ENCODE assay signal across 12 mouse cellular contexts in the genomic region with DNA sequence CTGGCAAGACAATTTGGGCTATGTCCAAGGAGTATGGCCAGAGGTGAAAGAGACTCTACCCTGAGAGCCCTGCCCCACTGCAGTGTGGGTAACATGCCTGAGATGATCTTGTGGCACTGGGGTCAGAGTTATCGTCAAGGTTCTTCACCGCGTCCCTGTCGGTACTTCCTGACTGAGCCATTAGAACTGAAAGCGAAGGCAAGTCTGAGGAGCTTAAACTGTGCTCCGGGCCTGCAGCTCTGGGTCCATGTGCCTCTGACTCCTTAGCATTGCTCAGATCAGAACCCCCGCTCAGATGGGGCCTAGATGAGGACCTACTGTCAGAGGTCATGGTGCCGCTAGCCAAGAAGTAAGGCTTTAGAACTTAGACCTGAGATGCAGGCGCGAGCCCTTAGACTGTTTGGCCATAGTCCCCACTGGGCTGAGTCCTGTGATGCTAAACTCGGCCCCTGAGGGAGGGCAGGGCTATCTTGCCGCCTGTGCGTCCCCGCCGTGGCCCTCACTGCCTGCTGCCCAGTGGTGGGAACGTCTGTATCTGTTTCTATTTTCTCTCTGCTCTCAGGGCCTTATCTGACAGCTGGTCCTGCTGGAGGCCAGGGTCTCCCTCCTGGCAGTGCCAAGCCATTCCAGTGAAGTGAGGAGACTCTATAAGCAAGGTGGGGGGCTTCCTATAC. TPM values are rescaled to one million over a fixed set of nuclear protein-coding genes. Genes with fewer than 3 reads are reported as not detected.
DNase-seq lines count a peak whose midpoint lies in the region; ATAC-seq and TF ChIP-seq lines count a peak whose summit lies in the region.
"Had no signal": no experiment of that assay in that cellular context is flagged by ENCODE, and none has a peak within 500 bp of the region (broad histone marks: within the 10 kb centered on the region; RNA-seq: fewer than 3 reads in every experiment).

No protein-coding gene starts in this region.

- no peaks in the 10 kb centered on the region for H3K9me3 ChIP-seq in heart, embryonic 15.5 days (replicated peaks)
- no peaks in the 10 kb centered on the region for H3K9me3 ChIP-seq in forebrain, embryonic 16.5 days (ENCODE audit: control insufficient read depth, low read length)
- H3K9me3 ChIP-seq: neural tube, embryonic 12.5 days had no signal

- 0 out of 2 replicates have a peak overlapping the region, but pooled peaks have one; percentile 26 for H3K27ac ChIP-seq in spleen, adult 2 months (ENCODE audit: insufficient read depth, low read length)
- peak overlapping the region; percentile 96 for H3K27ac ChIP-seq in heart, embryonic 15.5 days
- no peak overlapping the region for H3K27ac ChIP-seq in forebrain, embryonic 16.5 days (ENCODE audit: low read length)
- H3K27ac ChIP-seq: macrophage; neural tube, embryonic 12.5 days had no signal

- peak overlapping the region; percentile 44 for H3K4me2 ChIP-seq in heart, embryonic 15.5 days
- H3K4me2 ChIP-seq in forebrain, embryonic 16.5 days (ENCODE audit: low read length): no peak overlapping the region
- H3K4me2 ChIP-seq: neural tube, embryonic 12.5 days had no signal

- no peak overlapping the region for H3K4me3 ChIP-seq in spleen, adult 2 months (ENCODE audit: extremely low read depth, insufficient read depth, insufficient read length)
- no peak overlapping the region for H3K4me3 ChIP-seq in heart, embryonic 15.5 days
- no peak overlapping the region for H3K4me3 ChIP-seq in forebrain, embryonic 16.5 days (replicated peaks; ENCODE audit: low read length)
- H3K4me3 ChIP-seq: neural tube, embryonic 12.5 days had no signal

- H3K9ac ChIP-seq in heart, embryonic 15.5 days: peak overlapping the region; percentile 22; the same call in 1 of the 2 replicates
- no peak overlapping the region for H3K9ac ChIP-seq in forebrain, embryonic 16.5 days (replicated peaks; ENCODE audit: low read depth, low read length)
- H3K9ac ChIP-seq: neural tube, embryonic 12.5 days had no signal

- peaks cover 14% of the 10 kb centered on the region; the same call in 1 of the 2 replicates for H3K4me1 ChIP-seq in spleen, adult 2 months (ENCODE audit: control insufficient read depth, insufficient read depth, insufficient read length)
- peaks cover 100% of the 10 kb centered on the region for H3K4me1 ChIP-seq in heart, embryonic 15.5 days (replicated peaks)
- H3K4me1 ChIP-seq in forebrain, embryonic 16.5 days (replicated peaks; ENCODE audit: control insufficient read depth, insufficient read depth, low read length): peaks cover 4% of the 10 kb centered on the region; the same call in 1 of the 2 replicates

- no peaks in the 10 kb centered on the region for H3K27me3 ChIP-seq in spleen, adult 2 months (ENCODE audit: control insufficient read depth, insufficient read depth, low read length)
- no peaks in the 10 kb centered on the region for H3K27me3 ChIP-seq in heart, embryonic 15.5 days
- no peaks in the 10 kb centered on the region for H3K27me3 ChIP-seq in splenic B cell, adult 2 months (ENCODE audit: control insufficient read depth, insufficient read depth, low read length, poor library complexity, severe bottlenecking)
- no peaks in the 10 kb centered on the region for H3K27me3 ChIP-seq in forebrain, embryonic 16.5 days (replicated peaks; ENCODE audit: control insufficient read depth, insufficient read depth, low read length)
- H3K27me3 ChIP-seq: neural tube, embryonic 12.5 days had no signal

- ATAC-seq in heart, embryonic 15.5 days (replicated peaks; ENCODE audit: insufficient number of reproducible peaks, insufficient read depth, low FRiP score, low read depth): peak; percentile 50
- no peak for ATAC-seq in forebrain, embryonic 16.5 days
- ATAC-seq: hindbrain, embryonic 16.5 days had no signal

- 62% methylated on average over 16 of the region's 16 CpGs for WGBS in spleen, adult 2 months
- WGBS in heart, embryonic 15.5 days: 29% methylated on average over 16 of the region's 16 CpGs
- 70% methylated on average over 16 of the region's 16 CpGs for WGBS in forebrain, embryonic 16.5 days

- TF ChIP-seq POLR2A in spleen, adult 2 months (IDR thresholded peaks at IDR 0.05; ENCODE audit: low read depth, low read length): no peak

- no peaks in the 10 kb centered on the region for H3K36me3 ChIP-seq in spleen, adult 2 months (ENCODE audit: control insufficient read depth, insufficient read depth, low read length)
- H3K36me3 ChIP-seq in heart, embryonic 15.5 days: no peaks in the 10 kb centered on the region
- H3K36me3 ChIP-seq in splenic B cell, adult 2 months (ENCODE audit: control insufficient read depth, insufficient read depth, low read length, poor library complexity, severe bottlenecking): no peaks in the 10 kb centered on the region
- no peaks in the 10 kb centered on the region for H3K36me3 ChIP-seq in forebrain, embryonic 16.5 days (ENCODE audit: control insufficient read depth, insufficient read depth)
- H3K36me3 ChIP-seq: neural tube, embryonic 12.5 days had no signal

- TF ChIP-seq CTCF in spleen, adult 2 months (IDR thresholded peaks at IDR 0.05; ENCODE audit: extremely low read depth, insufficient read depth, insufficient read length, insufficient replicate concordance): no peak

- DNase-seq in spleen, adult 2 months (ENCODE audit: low read depth in 1 of 2, low spot score in 2 of 2): no peak
- no peak for DNase-seq in spleen, adult 18-20 months
- DNase-seq in liver: peak; percentile 31
- DNase-seq in splenic B cell, adult 2 months (ENCODE audit: low read depth, low spot score): peak; percentile 42
- no peak for DNase-seq in embryo, embryonic 11 days
- DNase-seq: gastrocnemius, postnatal 14 days; kidney, postnatal 4 days had no signal

RNA-seq across cellular contexts. Expression of gene Zfpm1, which starts 17.8 kb away (rescaled TPM):
- polyA plus RNA-seq in spleen, adult 2 months (2012; rRNA removed): 73.3 and 113 TPM in 2 replicates
- polyA plus RNA-seq in heart, embryonic 15.5 days (2015; fragmentation: Nextera tagmentation; extraction: Ambion mirVana): 3.8 and 3.9 TPM in 2 replicates
- 0.41 and 0.65 TPM in 2 replicates for polyA plus RNA-seq in forebrain, embryonic 16.5 days (2015; fragmentation: Nextera tagmentation; extraction: Ambion mirVana)

Comparison
In these comparisons a context has a peak if more than half of its experiments do, and no peak if none do; other contexts are left out.
1. DNase-seq: peak in liver (single experiment) and splenic B cell, adult 2 months (single experiment); none in spleen, adult 2 months (0 of 2), spleen, adult 18-20 months (0 of 2) and embryo, embryonic 11 days (single experiment).
2. RNA of gene Zfpm1, which starts 17.8 kb away (polyA plus RNA-seq): 73.3 to 113 TPM in spleen, adult 2 months; 3.8 to 3.9 TPM in heart, embryonic 15.5 days and 0.41 to 0.65 TPM in forebrain, embryonic 16.5 days; every median in the first group is over 10 times any median in the second.